Mouse (Mus musculus) small intestine, adult 2 months (tissue): ENCODE results near the gene Wnt6.

ENCODE experiments used
- CTCF ChIP-seq: fragments of 200-500 bp; IDR thresholded peaks from 2 replicates; pipeline ENCODE4 v1.5.1; 2012; ENCODE audit warnings: low read depth, mild to moderate bottlenecking, control low read depth, inconsistent platforms, low read length, moderate library complexity, mixed read lengths; ENCODE audit not compliant: insufficient replicate concordance, insufficient read length; ENCODE audit errors: extremely low read depth
- POLR2A ChIP-seq: fragments of 200-500 bp; IDR thresholded peaks from 2 replicates; pipeline ENCODE4 v1.6.1; 2012; ENCODE audit warnings: low read depth, mild to moderate bottlenecking, control low read depth, inconsistent platforms, low read length, moderate library complexity

GRCm38 (mm10) chr1:74788603-74789176 lies 17.0 kb downstream of the Wnt6 start:
- TF ChIP-seq CTCF, result 0 out of 2 replicates have a peak, but pooled peaks have one; percentile 4
- TF ChIP-seq POLR2A, result no peak
